ENCODE assay signal across 10 mouse cellular contexts in the genomic region with DNA sequence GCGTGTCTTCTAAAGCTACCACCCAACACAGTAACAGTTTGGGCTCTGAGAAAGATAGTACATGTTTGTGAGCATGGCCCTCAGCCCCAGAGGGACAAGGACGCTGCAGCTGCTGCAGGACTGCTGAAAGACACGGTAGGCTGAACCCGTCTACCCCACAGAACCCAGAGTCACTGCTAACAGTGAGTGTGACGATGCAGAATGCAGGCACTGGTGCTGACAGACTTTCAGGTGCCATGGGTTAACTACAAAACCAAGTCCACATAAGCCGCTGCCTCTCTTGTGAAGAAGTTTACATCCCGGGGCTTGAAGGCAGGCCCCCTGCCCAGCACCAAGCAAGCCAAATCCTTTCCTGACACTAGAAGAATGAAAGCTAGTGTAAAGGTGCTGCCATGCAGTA. TPM values are rescaled to one million over a fixed set of nuclear protein-coding genes. Genes with fewer than 3 reads are reported as not detected.
DNase-seq lines count a peak whose midpoint lies in the region; ATAC-seq and TF ChIP-seq lines count a peak whose summit lies in the region.
"Had no signal": no experiment of that assay in that cellular context is flagged by ENCODE, and none has a peak within 500 bp of the region (broad histone marks: within the 10 kb centered on the region; RNA-seq: fewer than 3 reads in every experiment).

No protein-coding gene starts in this region.

- 60% methylated on average over 7 of the region's 7 CpGs for WGBS in heart, embryonic 16.5 days
- WGBS in embryonic facial prominence, embryonic 12.5 days = 86% methylated on average over 7 of the region's 7 CpGs
- WGBS in liver, embryonic 13.5 days (ENCODE audit: insufficient replicate concordance) = 74% methylated on average over 7 of the region's 7 CpGs

- H3K36me3 ChIP-seq in heart, embryonic 16.5 days (ENCODE audit: control insufficient read depth, insufficient read depth) = peaks cover 20% of the 10 kb centered on the region
- peaks cover 66% of the 10 kb centered on the region for H3K36me3 ChIP-seq in G1E (replicated peaks)
- peaks cover 44% of the 10 kb centered on the region for H3K36me3 ChIP-seq in embryonic facial prominence, embryonic 12.5 days
- peaks cover 52% of the 10 kb centered on the region for H3K36me3 ChIP-seq in liver, embryonic 13.5 days

- H3K9ac ChIP-seq in heart, embryonic 16.5 days (ENCODE audit: low read length) = peak overlapping the region; percentile 31; the same call in 1 of the 2 replicates
- peak overlapping the region; percentile 15; the same call in 1 of the 2 replicates for H3K9ac ChIP-seq in embryonic facial prominence, embryonic 12.5 days
- peak overlapping the region; percentile 96 for H3K9ac ChIP-seq in liver, embryonic 13.5 days

- intact Hi-C loops in heart, postnatal 10 days (cut with DNase I) = loop anchor here (5.0 kb wide), 1 partner anchor 170 kb away; no protein-coding TSS in a partner anchor

- no peak for ATAC-seq in heart, embryonic 16.5 days (replicated peaks; ENCODE audit: extremely low read depth, insufficient read depth, low FRiP score)
- ATAC-seq in G1E (ENCODE audit: extremely low read depth, insufficient number of reproducible peaks, low FRiP score, poor library complexity, severe bottlenecking) = no peak
- no peak for ATAC-seq in embryonic facial prominence, embryonic 12.5 days (ENCODE audit: insufficient number of reproducible peaks, insufficient read depth, low FRiP score, low TSS enrichment)
- ATAC-seq in liver, embryonic 13.5 days (ENCODE audit: low read depth) = no peak

- H3K27ac ChIP-seq in heart, embryonic 16.5 days (ENCODE audit: low read length) = peak overlapping the region; percentile 40
- H3K27ac ChIP-seq in embryonic facial prominence, embryonic 12.5 days = no peak overlapping the region
- peak overlapping the region; percentile 96 for H3K27ac ChIP-seq in liver, embryonic 13.5 days

- H3K4me3 ChIP-seq in heart, embryonic 16.5 days (ENCODE audit: low read length) = no peak overlapping the region
- H3K4me3 ChIP-seq in G1E (ENCODE audit: low read depth, low read length) = peak overlapping the region; percentile 89; the same call in 1 of the 2 replicates
- no peak overlapping the region for H3K4me3 ChIP-seq in embryonic facial prominence, embryonic 12.5 days
- peak overlapping the region; percentile 88 for H3K4me3 ChIP-seq in liver, embryonic 13.5 days (replicated peaks)

- no peaks in the 10 kb centered on the region for H3K9me3 ChIP-seq in heart, embryonic 16.5 days (replicated peaks; ENCODE audit: control insufficient read depth, low read length)
- H3K9me3 ChIP-seq in G1E (replicated peaks) = no peaks in the 10 kb centered on the region
- H3K9me3 ChIP-seq in embryonic facial prominence, embryonic 12.5 days = no peaks in the 10 kb centered on the region
- H3K9me3 ChIP-seq in liver, embryonic 13.5 days (replicated peaks) = no peaks in the 10 kb centered on the region

- no peaks in the 10 kb centered on the region for H3K27me3 ChIP-seq in heart, embryonic 16.5 days (ENCODE audit: control insufficient read depth, insufficient read depth, low read length)
- H3K27me3 ChIP-seq in G1E (ENCODE audit: insufficient read depth, low read length) = no peaks in the 10 kb centered on the region
- H3K27me3 ChIP-seq in embryonic facial prominence, embryonic 12.5 days = no peaks in the 10 kb centered on the region
- no peaks in the 10 kb centered on the region for H3K27me3 ChIP-seq in liver, embryonic 13.5 days

- DNase-seq in heart, postnatal 10 days = no peak
- DNase-seq in G1E (ENCODE audit: low spot score) = no peak
- DNase-seq in liver, embryonic 13.5 days = peak; percentile 23
- DNase-seq in ovary, adult 18-20 months (ENCODE audit: low spot score) = no peak
- DNase-seq in thymus, postnatal 10 days (ENCODE audit: low spot score in 2 of 2) = no peak
- DNase-seq: gastrocnemius, postnatal 25 days; lung, postnatal 36 days; thymus, postnatal 36 days had no signal

- H3K4me1 ChIP-seq in heart, embryonic 16.5 days (ENCODE audit: control insufficient read depth, insufficient read depth, low read length) = peaks cover 35% of the 10 kb centered on the region
- peaks cover 60% of the 10 kb centered on the region for H3K4me1 ChIP-seq in G1E (ENCODE audit: insufficient read depth, low read depth, low read length)
- H3K4me1 ChIP-seq in embryonic facial prominence, embryonic 12.5 days = peaks cover 27% of the 10 kb centered on the region
- H3K4me1 ChIP-seq in liver, embryonic 13.5 days (replicated peaks) = peaks cover 62% of the 10 kb centered on the region

- peak overlapping the region; percentile 74; the same call in 1 of the 2 replicates for H3K4me2 ChIP-seq in heart, embryonic 16.5 days (ENCODE audit: low read depth, low read length)
- H3K4me2 ChIP-seq in embryonic facial prominence, embryonic 12.5 days (replicated peaks) = no peak overlapping the region
- peak overlapping the region; percentile 86 for H3K4me2 ChIP-seq in liver, embryonic 13.5 days

- TF ChIP-seq CTCF in G1E (IDR thresholded peaks at IDR 0.05; ENCODE audit: low read depth, low read length) = no peak

RNA-seq across cellular contexts. Expression of gene Ctbp1, which starts 2.6 kb away (rescaled TPM):
- 228 and 234 TPM in 2 replicates for polyA plus RNA-seq in heart, embryonic 16.5 days (2015; fragmentation: Nextera tagmentation; extraction: Ambion mirVana)
- 100 to 1,000 TPM; 236 to 245 TPM for total RNA-seq in heart, postnatal 10 days (2021)
- total RNA-seq in G1E (2014; fragmentation: Nextera tagmentation) (126 and 164 TPM in 2 replicates), G1E (2017) (144 and 146 TPM in 2 replicates)
- 256 and 297 TPM in 2 replicates for polyA plus RNA-seq in G1E (2012)
- polyA plus RNA-seq in embryonic facial prominence, embryonic 12.5 days (2016; fragmentation: Nextera tagmentation; extraction: Ambion mirVana) = 418 and 438 TPM in 2 replicates
- polyA plus RNA-seq in liver, embryonic 13.5 days (2015; fragmentation: Nextera tagmentation; extraction: Ambion mirVana) = 212 and 215 TPM in 2 replicates

RNA-seq across cellular contexts. Expression of gene Spon2, which starts 53.9 kb away (rescaled TPM):
- polyA plus RNA-seq in heart, embryonic 16.5 days (2015; fragmentation: Nextera tagmentation; extraction: Ambion mirVana) = 67.2 and 71.5 TPM in 2 replicates
- total RNA-seq in heart, postnatal 10 days (2021) = 10 to 100 TPM; 19.0 to 43.7 TPM
- total RNA-seq in G1E (2014; fragmentation: Nextera tagmentation) = not detected in 2 replicates
- total RNA-seq in G1E (2017) = 0.17 and 0.22 TPM in 2 replicates
- polyA plus RNA-seq in G1E (2012) = 0.03 and 0.04 TPM in 2 replicates
- polyA plus RNA-seq in embryonic facial prominence, embryonic 12.5 days (2016; fragmentation: Nextera tagmentation; extraction: Ambion mirVana) = 5.9 and 6.8 TPM in 2 replicates
- 6.8 and 7.2 TPM in 2 replicates for polyA plus RNA-seq in liver, embryonic 13.5 days (2015; fragmentation: Nextera tagmentation; extraction: Ambion mirVana)

Comparison
In these comparisons a context has a peak if more than half of its experiments do, and no peak if none do; other contexts are left out.
1. H3K4me3 ChIP-seq: peak in G1E (single experiment) and liver, embryonic 13.5 days (single experiment); none in heart, embryonic 16.5 days (single experiment) and embryonic facial prominence, embryonic 12.5 days (single experiment).
2. H3K9ac ChIP-seq: peak in every context shown above with its lines; median percentile 96 in liver, embryonic 13.5 days; 31 in heart, embryonic 16.5 days; 15 in embryonic facial prominence, embryonic 12.5 days.